Mouse (Mus musculus) intestine, embryonic 16.5 days (tissue): ENCODE measurements around the gene Cenpt. TPM values are rescaled to one million over a fixed set of nuclear protein-coding genes. Genes with fewer than 3 reads are reported as not detected.
"Not testable (repeated sequence)": the region's sequence is repeated elsewhere in the genome, so short reads cannot be mapped to it uniquely, and the experiment has no call there.

Source experiments
- ATAC-seq: fragments of 200-750 bp; cut with Nextera tagmentation; 2 replicates; pipeline ENCODE4 v1.8.0; 2017; ENCODE audit warnings: moderate TSS enrichment, moderate library complexity
- H3K27ac ChIP-seq: fragments of 300-500 bp; sonication (generic); 2 replicates; pipeline ENCODE4 v1.5.1; 2014; ENCODE audit warnings: mild to moderate bottlenecking, low read length
- H3K27me3 ChIP-seq: fragments of 300-500 bp; sonication (generic); replicated peaks from 2 replicates; pipeline ENCODE4 v1.6.1; 2014; ENCODE audit warnings: low read length, control low read depth, mixed read lengths; ENCODE audit not compliant: control insufficient read depth, insufficient read depth
- H3K36me3 ChIP-seq: fragments of 300-500 bp; sonication (generic); 2 replicates; pipeline ENCODE4 v1.6.1; 2014; ENCODE audit warnings: low read length, control low read depth; ENCODE audit not compliant: control insufficient read depth, insufficient read depth
- H3K4me1 ChIP-seq: fragments of 300-500 bp; sonication (generic); 2 replicates; pipeline ENCODE4 v1.6.1; 2014; ENCODE audit warnings: low read length, control low read depth, mixed read lengths; ENCODE audit not compliant: control insufficient read depth, insufficient read depth
- H3K4me2 ChIP-seq: fragments of 300-500 bp; sonication (generic); 2 replicates; pipeline ENCODE4 v1.6.1; 2014; ENCODE audit warnings: low read depth, low read length, control low read depth
- H3K4me3 ChIP-seq: fragments of 300-500 bp; sonication (generic); 2 replicates; pipeline ENCODE4 v1.5.1; 2014; ENCODE audit warnings: mild to moderate bottlenecking, low read length
- H3K9ac ChIP-seq: fragments of 300-500 bp; sonication (generic); 2 replicates; pipeline ENCODE4 v1.6.1; 2014; ENCODE audit warnings: low read depth, low read length
- H3K9me3 ChIP-seq: fragments of 300-500 bp; sonication (generic); 2 replicates; pipeline ENCODE4 v1.6.1; 2016; ENCODE audit warnings: low read length, control low read depth; ENCODE audit not compliant: control insufficient read depth
- WGBS: fragments of 180-500 bp; shearing (Covaris S2); extraction: QIAGEN DNeasy Blood & Tissue Kit; methylation state at CpG from one replicate; pipeline ENCODE4 v1.1.7; 2014; 5-methylcytosine and 5-hydroxymethylcytosine counted together
- polyA plus RNA-seq: library from polyadenylated mRNA; unstranded; fragments of >200 nt; fragmentation: Nextera tagmentation; extraction: Ambion mirVana; gene quantifications from 2 replicates; pipeline ENCODE4 v1.2.1, GENCODE M21; 2015

Gene Cenpt
- polyA plus RNA-seq, 1 experiment from 2014 or later, result 28.9 TPM

- Histone ChIP-seq H3K27me3 (no peaks in the 10 kb centered on the region), H3K9me3 (no peaks in the 10 kb centered on the region), H3K9ac (no peak overlapping the region), H3K4me1 (no peaks in the 10 kb centered on the region), H3K4me2 (no peak overlapping the region), H3K27ac (no peak overlapping the region), H3K36me3 (no peaks in the 10 kb centered on the region), H3K4me3 (no peak overlapping the region)
- no peak for ATAC-seq
- 80% methylated on average over 6 of the region's 6 CpGs for WGBS
Measured at GRCm38 (mm10) chr8:105836991-105837390, 16.1 kb downstream of the Cenpt start.

GRCm38 (mm10) chr8:105835318-105835717, 17.8 kb downstream of the Cenpt start:
- Histone ChIP-seq H3K27ac (no peak overlapping the region), H3K4me2 (no peak overlapping the region), H3K27me3 (no peaks in the 10 kb centered on the region), H3K4me3 (no peak overlapping the region), H3K4me1 (no peaks in the 10 kb centered on the region), H3K9ac (no peak overlapping the region), H3K36me3 (no peaks in the 10 kb centered on the region), H3K9me3 (no peaks in the 10 kb centered on the region)
- WGBS, result 26% methylated on average over 11 of the region's 11 CpGs
- ATAC-seq, result 0 out of 2 replicates have a peak, but pooled peaks have one; percentile 44

- not testable (repeated sequence) for ATAC-seq, H3K36me3 ChIP-seq, H3K4me2 ChIP-seq, H3K9me3 ChIP-seq, H3K27ac ChIP-seq, H3K9ac ChIP-seq, H3K27me3 ChIP-seq, H3K4me3 ChIP-seq, H3K4me1 ChIP-seq
- WGBS, result 83% methylated on average over 2 of the region's 2 CpGs
Measured at GRCm38 (mm10) chr8:105833740-105834139, 19.3 kb downstream of the Cenpt start.

- Histone ChIP-seq H3K27ac (peak within 1 kb of the TSS; percentile 69), H3K9ac (peak within 1 kb of the TSS; percentile 89), H3K4me3 (peak within 1 kb of the TSS; percentile 87), H3K4me2 (peak within 1 kb of the TSS; percentile 80), H3K27me3 (no peaks in the 10 kb centered on the region), H3K4me1 (peaks cover 9% of the 10 kb centered on the region), H3K36me3 (peaks cover 2% of the 10 kb centered on the region; the same call in 1 of the 2 replicates), H3K9me3 (no peaks in the 10 kb centered on the region)
- under 1% methylated on average over 52 of the region's 52 CpGs for WGBS
- peak; percentile 99 for ATAC-seq
Measured at GRCm38 (mm10) chr8:105826861-105827848, 25.9 kb downstream of the Cenpt start, which contains the start of the genes Ranbp10 and Tsnaxip1. Gene Ranbp10, minus strand, starts transcription at chr8:105827350. Gene Tsnaxip1, plus strand, starts transcription at chr8:105827731.

GRCm38 (mm10) chr8:105826379-105826778, 26.7 kb downstream of the Cenpt start:
- WGBS, result 3% methylated on average over 4 of the region's 4 CpGs
- ATAC-seq, result no peak
- Histone ChIP-seq H3K9me3 (no peaks in the 10 kb centered on the region), H3K4me3 (peak overlapping the region; percentile 87), H3K36me3 (peaks cover 4% of the 10 kb centered on the region; the same call in 1 of the 2 replicates), H3K4me2 (peak overlapping the region; percentile 80), H3K4me1 (peaks cover 9% of the 10 kb centered on the region), H3K9ac (peak overlapping the region; percentile 89), H3K27me3 (no peaks in the 10 kb centered on the region), H3K27ac (peak overlapping the region; percentile 69)

- peaks cover 6% of the 10 kb centered on the region; the same call in 1 of the 2 replicates for H3K36me3 ChIP-seq
- 67% methylated on average over 4 of the region's 4 CpGs for WGBS
- H3K9me3 ChIP-seq, result no peaks in the 10 kb centered on the region
- ATAC-seq, result no peak
- peak overlapping the region; percentile 80; the same call in 1 of the 2 replicates for H3K4me2 ChIP-seq
- peaks cover 9% of the 10 kb centered on the region for H3K4me1 ChIP-seq
- no peak overlapping the region for H3K27ac ChIP-seq
- H3K27me3 ChIP-seq, result no peaks in the 10 kb centered on the region
- H3K9ac ChIP-seq, result 0 out of 2 replicates have a peak overlapping the region, but pooled peaks have one; percentile 89
- peak overlapping the region; percentile 87 for H3K4me3 ChIP-seq
Measured at GRCm38 (mm10) chr8:105825506-105825905, 27.6 kb downstream of the Cenpt start.

- no peaks in the 10 kb centered on the region for H3K27me3 ChIP-seq
- H3K4me1 ChIP-seq, result peaks cover 5% of the 10 kb centered on the region
- H3K27ac ChIP-seq, result no peak overlapping the region
- H3K4me2 ChIP-seq, result no peak overlapping the region
- no peak overlapping the region for H3K9ac ChIP-seq
- WGBS, result 95% methylated on average over 1 of the region's 1 CpGs
- H3K9me3 ChIP-seq, result no peaks in the 10 kb centered on the region
- peaks cover 6% of the 10 kb centered on the region; the same call in 1 of the 2 replicates for H3K36me3 ChIP-seq
- H3K4me3 ChIP-seq, result no peak overlapping the region
- peak; percentile 86 for ATAC-seq
Measured at GRCm38 (mm10) chr8:105820925-105821324, 32.2 kb downstream of the Cenpt start.

- no peak overlapping the region for H3K4me3 ChIP-seq
- no peak overlapping the region for H3K27ac ChIP-seq
- no peaks in the 10 kb centered on the region for H3K9me3 ChIP-seq
- ATAC-seq, result no peak
- peaks cover 6% of the 10 kb centered on the region; the same call in 1 of the 2 replicates for H3K36me3 ChIP-seq
- WGBS, result 90% methylated on average over 3 of the region's 3 CpGs
- no peaks in the 10 kb centered on the region for H3K27me3 ChIP-seq
- H3K4me2 ChIP-seq, result no peak overlapping the region
- H3K9ac ChIP-seq, result no peak overlapping the region
- no peaks in the 10 kb centered on the region for H3K4me1 ChIP-seq
Measured at GRCm38 (mm10) chr8:105819659-105820058, 33.4 kb downstream of the Cenpt start.

GRCm38 (mm10) chr8:105813241-105813640, 39.8 kb downstream of the Cenpt start:
- Histone ChIP-seq H3K4me3 (no peak overlapping the region), H3K4me2 (no peak overlapping the region), H3K36me3 (peaks cover 3% of the 10 kb centered on the region; the same call in 1 of the 2 replicates), H3K9me3 (no peaks in the 10 kb centered on the region), H3K4me1 (no peaks in the 10 kb centered on the region), H3K27me3 (no peaks in the 10 kb centered on the region), H3K27ac (no peak overlapping the region), H3K9ac (no peak overlapping the region)
- ATAC-seq, result no peak
- 95% methylated on average over 6 of the region's 6 CpGs for WGBS
